Mouse (Mus musculus) embryo, embryonic 9.5 days (tissue): Measurements from ENCODE around the gene Cnih3.

ENCODE experiments used
- DNase-seq: peaks from one replicate; pipeline ENCODE4 v3.0.0-alpha.2; 2017; ENCODE audit errors: extremely low spot score

The Cnih3 gene

DNA sequence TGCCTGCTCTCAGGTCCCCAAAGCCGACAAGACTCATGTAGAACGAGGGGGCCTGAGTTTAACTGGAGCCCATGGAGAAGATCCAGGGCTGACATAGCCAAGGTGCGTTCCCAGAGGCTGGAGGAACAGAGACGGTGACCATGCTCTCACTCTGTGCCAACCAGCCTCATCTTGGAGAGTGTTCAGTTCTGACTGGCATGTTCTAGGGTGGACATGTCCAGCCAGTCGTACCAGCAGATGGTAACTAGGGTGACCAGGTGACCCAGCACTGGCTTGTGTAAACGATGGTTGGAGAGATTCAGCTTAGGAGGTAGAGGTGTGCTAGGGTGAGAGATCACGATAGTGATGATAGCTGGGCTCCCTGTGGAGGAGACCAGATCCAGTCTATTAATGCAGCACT is 50.6 kb downstream of the Cnih3 start:
- DNase-seq: no peak

DNA sequence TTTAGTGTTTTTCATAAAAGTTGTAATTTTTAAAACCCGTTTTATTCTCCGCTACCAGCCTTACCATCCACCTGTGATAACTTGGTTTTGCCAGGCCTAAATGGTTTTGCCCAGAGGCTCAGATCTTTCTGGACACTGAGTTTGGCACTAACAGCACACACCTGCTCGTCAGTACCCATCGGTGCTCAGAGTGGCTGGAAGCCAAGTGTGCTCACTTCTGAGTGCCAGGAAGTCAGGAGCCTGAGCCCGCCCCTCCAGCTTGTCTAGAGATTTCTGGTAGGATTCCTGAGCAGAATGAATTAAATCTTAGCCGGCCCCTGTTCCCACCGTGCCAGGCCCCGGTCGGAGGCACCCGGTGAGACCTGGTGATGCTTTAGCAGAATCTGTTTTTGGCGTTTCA is 54.9 kb downstream of the Cnih3 start:
- DNase-seq: no peak

DNA sequence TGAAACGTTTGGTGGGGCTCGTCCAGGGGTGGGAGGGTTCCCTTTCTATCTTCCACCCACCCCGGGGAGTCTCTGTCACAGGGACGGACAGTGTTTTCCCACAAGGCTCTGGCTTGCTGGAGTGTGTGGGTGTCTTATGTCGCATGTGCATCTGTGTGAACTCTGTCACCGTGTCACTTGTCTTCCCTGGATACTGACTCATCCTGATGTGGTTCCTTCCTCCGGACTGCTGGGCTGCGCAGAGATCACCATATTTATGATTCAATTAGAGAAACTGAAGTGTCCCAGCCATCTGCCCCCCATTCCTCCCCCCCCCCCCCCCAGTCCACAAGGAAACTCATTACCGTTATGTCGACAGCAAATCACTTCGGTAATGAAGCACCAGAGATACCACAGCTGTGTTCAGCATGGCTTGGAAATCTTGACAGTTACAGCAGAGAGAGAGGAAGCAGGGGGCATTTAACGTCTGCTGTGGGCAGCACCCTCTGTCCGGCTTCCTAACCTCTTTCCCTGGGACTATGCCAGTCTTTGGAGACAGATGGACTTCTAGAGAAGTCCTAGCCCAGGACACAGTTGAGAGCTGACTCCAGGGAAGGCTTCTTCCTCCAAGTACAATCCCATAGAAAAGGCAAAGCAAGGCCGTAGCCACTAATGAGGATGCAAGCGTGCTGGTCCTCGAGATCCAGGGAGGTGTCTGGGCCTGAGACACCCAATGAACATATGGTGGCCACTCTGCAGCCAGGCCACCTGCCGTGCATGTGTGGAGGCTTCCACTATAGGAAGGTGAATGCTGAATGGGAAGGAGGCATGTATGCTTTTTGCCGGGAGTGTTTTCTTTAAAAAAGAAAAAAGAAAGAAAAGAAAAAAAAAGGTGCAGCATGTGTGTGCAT is 55.9 kb downstream of the Cnih3 start:
- DNase-seq: no peak

DNA sequence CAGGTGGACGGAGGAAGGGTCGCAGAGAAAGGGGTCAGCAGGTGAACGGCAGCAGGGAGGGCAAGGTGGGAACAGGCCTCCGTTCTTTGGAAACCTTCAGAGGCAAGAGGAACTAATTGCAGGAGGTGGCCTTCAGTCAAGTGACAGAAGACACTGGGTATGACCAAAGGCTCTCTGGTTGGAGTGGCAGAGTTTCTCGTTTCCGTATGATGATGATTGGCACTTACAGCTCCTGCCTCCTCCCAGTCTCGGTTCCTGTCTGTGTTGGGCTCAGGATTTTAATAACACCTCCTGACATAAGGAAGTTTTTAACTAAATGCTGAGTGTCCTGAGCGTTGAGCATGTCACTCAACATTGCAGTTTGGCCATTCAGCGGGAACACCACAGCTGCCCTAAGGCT is 57.3 kb downstream of the Cnih3 start:
- DNase-seq: no peak

DNA sequence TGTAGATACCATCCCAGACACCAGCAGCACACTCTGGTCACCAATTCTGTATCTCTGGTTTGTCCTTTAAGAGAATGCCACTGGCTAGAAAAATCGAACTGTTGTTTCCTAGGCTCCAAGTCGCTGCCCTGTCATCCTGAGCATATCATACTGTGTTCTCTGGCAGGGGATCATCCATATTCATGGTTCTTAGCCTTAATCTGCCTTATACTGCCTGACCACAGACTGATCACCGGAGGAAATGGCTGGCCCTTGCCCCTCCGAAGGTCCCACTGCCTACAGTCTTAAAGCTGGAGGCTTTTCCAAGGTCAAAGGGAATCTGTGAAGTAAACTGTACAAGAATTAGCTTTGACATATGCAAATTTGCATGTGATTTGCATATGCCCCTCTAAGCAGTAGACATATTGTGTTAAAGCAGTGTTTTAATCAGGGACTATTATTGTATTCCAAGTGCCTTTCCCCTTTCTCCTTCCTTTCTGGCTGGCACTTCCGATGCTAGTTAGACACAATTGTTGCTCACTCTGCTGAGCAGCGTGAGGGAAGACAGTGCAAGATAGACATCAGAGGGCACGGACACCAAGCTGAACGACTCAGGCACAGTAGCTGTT is 58.3 kb downstream of the Cnih3 start:
- no peak for DNase-seq

DNA sequence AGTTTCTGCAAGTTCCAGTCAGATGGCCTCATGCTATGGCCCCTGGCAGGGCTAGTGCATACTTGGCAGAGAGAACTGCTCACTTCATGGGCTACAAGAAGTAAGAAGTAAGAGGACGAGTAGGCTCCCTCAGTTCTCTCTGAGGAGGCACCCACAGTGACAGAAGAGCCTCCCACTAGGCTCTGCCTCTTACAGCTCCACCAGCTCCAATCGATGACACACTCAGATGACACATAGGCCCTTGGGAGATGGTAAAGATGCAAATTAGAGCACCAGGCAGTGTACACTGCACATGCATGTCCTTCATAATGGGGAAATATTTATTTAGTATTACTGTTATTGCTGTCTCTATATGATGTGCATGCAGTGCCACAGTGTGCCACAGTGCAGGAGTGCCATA is 62.6 kb downstream of the Cnih3 start:
- DNase-seq: no peak

DNA sequence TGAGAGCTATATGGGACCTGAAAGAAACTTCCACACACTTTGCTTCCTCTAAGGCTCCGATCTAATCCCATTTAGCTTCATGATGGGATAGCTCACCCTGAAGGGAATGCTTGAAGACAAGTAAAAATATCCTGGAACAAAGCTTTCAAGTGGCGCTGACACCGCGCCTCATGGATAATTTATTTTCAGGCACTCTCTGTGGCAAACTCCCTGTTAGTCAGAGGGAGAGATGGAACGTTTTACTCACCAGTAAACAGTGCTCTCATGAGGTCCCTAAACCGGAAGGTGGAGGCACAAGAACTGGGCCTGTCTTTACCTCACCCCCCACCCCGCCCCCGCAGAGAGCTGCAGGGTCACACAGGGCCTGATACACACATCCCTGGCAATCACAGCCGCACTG is 64.4 kb downstream of the Cnih3 start:
- no peak for DNase-seq

DNA sequence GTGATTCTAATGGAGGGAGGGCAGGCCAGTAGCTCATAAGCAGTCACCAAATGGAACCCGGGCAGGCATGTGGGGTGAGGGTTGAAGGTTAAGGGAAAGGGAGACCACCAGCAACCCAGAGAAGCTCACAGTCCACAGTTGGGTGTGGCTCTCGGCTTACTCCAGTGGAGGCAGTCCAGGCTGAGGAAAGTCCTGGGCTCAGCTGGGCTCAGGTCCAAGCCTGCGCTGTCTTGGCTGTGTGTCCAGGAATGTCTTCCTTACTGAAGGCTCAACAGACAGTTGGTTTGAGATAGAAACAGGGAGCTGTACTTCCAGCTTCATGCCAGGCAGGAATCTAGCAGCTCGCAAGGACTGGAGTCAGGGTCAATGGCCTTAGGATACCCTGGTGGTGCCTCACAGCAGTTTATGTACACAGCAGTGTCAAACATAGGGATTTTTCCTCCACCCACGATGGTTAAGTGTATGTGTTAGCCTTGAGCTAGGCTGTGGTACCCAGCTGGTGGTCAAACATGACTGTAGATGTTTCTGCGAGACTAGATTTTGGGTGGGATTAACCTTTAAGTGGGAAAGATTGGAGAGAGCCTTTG is 65.6 kb downstream of the Cnih3 start:
- DNase-seq: no peak

DNA sequence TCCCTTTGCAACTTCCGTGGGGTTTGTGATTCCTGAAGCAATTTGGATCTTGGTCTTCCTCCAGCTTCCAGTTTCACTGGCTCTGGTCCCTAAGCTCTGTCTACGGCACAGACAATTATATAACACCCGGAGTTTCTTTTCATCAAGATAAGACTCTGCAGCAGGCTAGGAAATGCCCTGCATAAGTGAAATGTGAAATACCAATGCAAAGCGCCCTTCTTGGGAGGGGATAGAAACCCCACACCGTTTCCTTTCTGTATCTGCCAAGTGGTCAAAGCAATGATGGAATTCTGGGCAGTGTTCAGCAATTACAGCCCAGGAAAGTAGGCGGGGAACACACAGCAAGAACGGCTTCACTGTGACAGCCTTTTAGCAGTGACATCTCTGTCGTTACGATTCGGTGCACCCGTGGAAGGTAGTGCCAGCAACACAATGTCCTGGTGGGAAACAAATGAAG is 67.7 kb downstream of the Cnih3 start:
- no peak for DNase-seq

DNA sequence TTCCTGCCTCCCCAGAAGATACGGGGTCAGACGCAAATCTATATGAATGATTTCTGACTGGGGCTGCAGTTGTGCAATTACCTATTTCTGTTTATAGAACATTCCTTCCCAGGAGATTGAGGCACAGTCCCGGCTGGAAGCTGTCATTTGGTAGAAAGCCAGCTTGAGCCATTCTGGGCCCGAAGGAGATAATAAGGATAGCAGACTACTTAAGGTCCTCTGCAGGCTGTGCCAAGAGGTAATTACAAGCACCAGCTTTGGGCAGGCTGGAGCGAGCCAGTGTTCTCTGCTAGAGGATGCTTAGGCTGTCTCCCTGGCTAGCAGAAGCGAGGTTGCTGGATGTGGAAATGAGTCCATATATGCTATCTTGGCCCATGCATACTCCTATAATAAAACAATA is 70.4 kb downstream of the Cnih3 start:
- DNase-seq: no peak

DNA sequence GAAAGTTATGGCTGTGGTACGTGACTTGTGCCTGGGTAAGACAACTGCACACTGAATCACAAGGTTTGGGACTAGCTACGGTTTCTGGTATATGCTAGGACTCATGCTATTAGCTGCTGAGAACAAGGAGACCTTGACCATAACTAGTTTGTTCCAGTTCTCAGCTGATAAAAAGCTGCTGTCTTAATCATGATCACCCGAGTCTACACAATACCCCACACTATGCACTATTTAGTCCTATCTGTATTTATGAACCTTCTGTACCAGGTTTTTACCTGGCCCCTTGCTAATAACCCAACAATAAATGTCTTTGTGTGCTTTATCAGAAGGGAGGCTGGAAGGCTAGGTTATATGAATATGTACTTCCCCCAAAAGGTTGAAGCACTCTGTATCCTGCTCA is 72.5 kb downstream of the Cnih3 start:
- DNase-seq: no peak

DNA sequence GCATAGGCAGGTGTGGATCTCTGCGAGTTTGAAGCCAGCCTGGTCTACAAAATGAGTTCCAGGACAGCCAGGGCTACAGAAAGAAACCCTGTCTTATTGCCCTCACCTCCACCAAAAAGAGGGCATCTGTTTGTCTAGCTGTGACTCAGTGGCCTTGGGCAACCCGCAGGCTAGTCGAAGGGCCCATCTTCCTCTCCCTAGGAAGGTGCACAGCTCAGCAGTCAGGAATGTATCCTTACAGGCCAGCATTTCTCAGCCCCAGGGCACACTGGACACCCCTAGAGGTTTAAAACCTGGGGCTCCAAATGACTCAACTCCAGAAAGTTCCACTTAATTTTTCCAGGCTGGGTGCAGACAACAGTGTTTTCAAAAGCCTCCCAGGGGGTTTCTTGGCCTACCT is 73.0 kb downstream of the Cnih3 start:
- no peak for DNase-seq

DNA sequence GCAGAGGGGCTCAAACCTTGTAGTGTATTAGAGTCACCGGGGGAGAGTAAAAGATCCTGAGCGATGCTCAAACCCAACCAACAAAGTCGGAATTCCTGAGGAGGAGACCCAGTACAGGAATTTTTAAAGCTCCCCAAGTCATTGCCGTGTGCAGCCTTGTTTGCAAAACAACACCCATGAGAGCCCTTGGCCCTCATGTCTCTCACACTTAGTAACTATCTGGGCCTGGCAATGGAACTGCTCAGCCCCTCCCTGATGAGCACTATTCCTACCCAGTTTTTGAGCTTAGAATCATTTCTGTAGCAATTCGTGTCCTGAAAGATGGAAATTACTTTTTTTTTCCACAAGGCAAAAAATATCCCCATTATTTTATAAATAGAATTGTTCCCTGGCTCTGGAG is 74.0 kb downstream of the Cnih3 start:
- no peak for DNase-seq

DNA sequence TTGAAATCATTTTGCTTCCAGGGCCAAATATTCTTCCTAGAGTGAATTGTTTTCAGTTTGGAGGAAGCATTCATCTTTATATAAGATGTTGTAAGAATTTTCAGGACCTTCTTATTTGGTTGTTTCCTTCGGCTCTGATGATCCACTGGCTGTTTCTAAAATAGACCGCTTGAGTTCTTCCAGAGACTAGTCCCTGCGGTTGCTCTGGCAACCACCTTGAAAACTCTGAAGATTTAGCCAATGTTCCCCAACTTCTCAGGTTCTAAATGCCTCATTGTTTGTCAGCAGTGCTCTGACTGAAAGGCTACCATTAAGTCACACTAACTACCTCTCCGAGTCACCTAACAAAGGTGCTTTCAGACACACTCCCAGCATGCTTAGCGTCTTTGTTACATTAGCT is 80.8 kb downstream of the Cnih3 start:
- no peak for DNase-seq

DNA sequence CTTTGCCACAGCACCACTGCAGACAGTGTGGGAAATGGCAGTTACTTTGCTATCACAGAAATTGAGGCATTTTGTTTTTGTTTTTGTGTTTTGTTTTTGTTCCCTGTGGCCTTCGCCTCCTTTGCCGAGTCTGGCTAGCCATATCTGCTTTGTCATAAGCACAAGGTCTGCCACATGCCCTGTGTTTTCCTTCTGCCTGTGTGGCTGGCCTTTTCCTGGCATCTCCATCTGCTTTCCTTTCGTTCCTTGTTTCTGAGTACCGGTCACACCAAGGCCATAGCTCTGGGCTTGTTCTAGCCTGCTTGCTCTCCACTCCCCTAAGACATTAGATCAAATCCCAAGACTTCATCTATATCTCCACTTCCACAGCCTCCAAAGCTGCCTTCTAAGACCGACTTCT is 83.0 kb downstream of the Cnih3 start:
- DNase-seq: no peak

DNA sequence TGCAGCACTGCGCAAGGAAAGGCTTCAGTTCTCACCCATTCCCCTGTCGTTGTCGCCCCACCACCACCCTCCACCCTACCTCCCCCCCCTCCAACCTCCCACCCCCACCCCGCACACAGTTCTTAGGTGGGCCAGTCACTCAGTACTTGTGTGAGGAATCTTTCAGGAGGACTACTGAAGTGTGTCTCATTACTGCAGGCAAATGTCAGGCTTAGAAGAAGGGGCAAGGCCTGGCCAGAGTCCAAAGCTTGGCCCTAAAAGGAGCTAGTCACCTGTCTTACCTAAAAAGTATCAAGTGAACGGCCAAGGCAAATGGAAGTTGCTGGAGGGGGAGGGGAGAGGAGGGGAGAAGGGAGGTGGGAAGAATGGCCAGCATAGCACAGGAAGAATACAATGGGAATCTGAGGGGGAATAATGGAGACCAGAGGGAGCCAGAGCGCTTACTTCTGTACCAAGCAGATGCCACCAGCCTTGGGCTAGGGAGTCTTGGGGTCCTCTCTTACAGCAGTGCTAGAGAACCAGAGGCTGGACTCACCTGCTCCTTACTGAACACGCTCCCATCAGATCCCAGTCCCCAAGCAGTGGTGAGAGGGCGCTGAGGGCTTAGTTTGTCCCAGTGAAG is 88.7 kb downstream of the Cnih3 start:
- DNase-seq: no peak

DNA sequence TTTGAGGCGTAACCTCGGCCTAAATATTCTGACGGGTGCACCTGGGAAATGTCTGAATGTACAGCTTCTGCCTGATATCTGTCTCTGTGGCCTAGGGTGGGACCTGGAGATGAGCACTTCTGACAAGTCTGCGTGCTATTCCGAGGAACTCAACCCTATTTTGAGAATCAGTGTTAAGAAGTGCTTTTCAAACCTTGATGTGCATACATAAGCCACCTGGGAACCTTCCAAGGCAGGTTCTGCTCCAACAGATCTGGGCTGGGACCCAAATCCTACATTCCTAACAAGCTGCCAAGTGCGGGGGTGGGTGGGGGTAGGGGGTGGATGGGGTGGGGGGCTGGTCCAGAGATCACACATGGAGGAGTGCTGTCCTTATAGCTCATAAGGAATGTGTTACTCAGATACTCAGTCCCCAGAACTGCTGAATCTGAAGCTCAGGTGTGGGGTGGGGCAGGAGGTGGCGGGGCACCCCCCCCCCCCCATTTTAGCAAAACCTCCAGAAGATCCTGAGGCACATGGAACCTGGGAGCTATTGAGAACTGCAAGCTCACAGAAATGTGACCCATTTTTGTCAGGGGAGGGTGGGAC is 89.3 kb downstream of the Cnih3 start:
- DNase-seq: no peak

DNA sequence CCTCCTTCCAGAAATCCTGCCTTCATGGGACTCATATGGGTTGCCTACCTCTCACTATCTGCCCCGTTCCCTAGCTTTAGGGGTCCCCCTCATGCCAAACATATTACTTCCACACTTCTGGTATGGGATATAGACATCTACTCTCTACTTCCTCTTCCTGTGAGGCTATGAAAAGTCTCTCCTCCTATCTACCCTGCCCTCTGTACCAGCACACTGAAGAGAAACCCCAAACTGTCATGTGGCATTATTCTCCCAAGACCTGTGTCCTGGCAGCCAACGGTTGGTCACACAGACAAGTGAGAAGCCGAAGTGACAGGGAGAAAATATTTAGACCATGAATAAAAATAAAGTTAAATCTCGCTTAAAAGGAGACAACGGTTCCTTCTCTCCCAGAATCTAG is 92.6 kb downstream of the Cnih3 start:
- no peak for DNase-seq

DNA sequence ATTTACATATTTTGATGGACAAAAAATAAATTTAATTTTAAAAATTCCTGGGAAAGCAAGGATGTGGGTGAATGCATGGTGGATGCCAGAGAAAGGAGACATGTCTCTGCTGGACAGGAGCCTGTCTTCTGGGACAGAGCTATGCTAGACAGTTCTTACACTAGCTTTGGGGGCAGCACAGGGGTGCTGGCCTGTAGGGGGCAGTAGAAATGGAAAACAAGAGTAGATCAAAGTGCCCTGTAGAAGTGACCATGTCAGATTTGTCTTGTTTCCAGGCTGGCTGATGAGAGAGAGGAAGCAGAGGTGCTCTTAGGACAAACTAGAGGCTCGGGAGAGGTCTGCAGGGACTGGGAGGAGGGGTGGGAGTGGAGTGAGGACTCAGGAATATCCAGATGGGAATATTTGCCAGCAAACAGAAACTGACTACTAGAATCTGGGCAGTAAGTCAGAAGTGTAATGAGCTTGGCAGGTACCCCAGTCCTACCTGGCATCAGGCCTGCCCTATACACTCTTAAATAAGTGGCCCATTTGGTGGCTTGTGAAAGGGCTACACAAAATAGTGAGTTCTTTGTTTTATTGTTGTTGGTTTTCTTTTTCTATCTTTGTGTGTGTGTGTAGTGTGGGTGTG is 93.3 kb downstream of the Cnih3 start:
- DNase-seq: no peak

DNA sequence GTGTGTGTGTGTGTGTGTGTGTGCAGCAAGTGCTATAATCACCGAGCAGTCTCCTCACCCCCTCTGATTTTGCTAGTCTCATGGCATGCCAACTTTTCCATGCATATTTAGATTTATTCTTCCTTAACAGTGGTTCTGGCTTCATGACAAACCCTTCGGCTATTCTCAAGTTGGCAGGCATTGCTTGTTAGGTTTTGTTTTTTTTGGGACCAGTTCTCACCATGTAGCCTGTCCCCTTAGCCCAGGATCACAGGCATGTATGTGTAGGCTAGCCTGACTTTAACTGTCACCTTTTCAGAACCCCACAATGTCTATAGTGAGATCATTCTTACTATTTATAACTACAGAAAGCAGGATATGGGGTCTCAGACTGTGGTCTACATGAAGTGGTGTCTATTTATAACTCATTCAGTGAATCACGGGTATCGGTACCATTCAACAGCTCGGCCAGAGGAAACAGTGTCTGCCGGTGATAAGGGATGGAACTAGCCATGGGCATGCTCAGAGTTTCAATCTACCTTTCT is 94.2 kb downstream of the Cnih3 start:
- no peak for DNase-seq

DNA sequence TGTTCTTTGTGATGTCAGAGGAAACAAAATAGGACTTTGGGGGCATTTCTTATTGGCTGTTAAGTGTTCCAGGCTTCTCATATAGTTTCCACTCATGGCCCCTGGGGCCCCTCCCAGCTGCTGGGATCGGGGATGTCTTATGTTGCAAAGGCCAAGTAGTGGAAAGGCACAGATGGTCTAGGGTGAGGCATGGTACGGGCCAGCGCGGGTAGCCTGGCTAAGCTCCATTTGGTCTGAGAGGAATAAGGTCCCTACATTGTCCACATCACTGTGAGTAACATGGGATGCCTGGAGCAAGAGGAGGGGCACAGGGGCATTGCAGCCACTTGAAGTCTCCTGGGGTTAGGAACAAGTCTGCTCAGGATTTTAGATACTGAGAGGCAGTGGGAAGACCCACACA is 95.1 kb downstream of the Cnih3 start:
- no peak for DNase-seq

DNA sequence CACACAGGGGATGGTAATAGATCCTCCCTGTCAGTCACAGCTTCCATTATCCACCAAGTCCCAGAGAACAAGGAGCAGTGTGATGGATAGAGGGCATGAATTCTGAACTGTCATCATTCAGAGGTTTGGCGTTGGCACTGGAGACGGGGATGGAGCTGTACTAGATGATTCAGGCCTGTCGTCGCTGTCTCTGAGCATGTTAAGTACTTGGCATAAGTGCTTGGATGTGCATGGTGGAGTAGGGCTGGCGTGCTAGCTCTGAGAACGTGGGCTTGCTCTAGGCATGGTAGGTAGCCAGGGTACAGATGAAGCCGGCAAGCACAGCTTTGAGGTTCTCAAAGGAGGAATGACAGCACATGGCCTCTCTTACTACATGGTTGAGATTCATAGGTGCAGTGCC is 95.6 kb downstream of the Cnih3 start:
- no peak for DNase-seq
